Mouse (Mus musculus): ENCODE results near the gene Gpr83. TPM values are rescaled to one million over a fixed set of nuclear protein-coding genes. Genes with fewer than 3 reads are reported as not detected.

Gene Gpr83
- polyA plus RNA-seq, 1 experiment from 2014 or later: 0.07 TPM

- Histone ChIP-seq H3K9me3 (replicated peaks) (no peaks in the 10 kb centered on the region), H3K4me3 (no peak overlapping the region), H3K36me3 (no peaks in the 10 kb centered on the region), H3K27me3 (replicated peaks) (no peaks in the 10 kb centered on the region), H3K4me1 (no peaks in the 10 kb centered on the region), H3K4me2 (no peak overlapping the region), H3K27ac (no peak overlapping the region), H3K9ac (no peak overlapping the region)
- 57% methylated on average over 2 of the region's 2 CpGs for WGBS (ENCODE audit: insufficient replicate concordance)
- ATAC-seq: no peak
These were observed 52.0 kb downstream of the Gpr83 start for GRCm38 (mm10) chr9:14912037-14912436.

- ATAC-seq: no peak
- Histone ChIP-seq H3K9me3 (replicated peaks) (no peaks in the 10 kb centered on the region), H3K4me1 (no peaks in the 10 kb centered on the region), H3K4me2 (no peak overlapping the region), H3K27me3 (replicated peaks) (no peaks in the 10 kb centered on the region), H3K4me3 (no peak overlapping the region), H3K9ac (no peak overlapping the region), H3K36me3 (no peaks in the 10 kb centered on the region), H3K27ac (no peak overlapping the region)
- WGBS (ENCODE audit: insufficient replicate concordance): 85% methylated on average over 2 of the region's 2 CpGs
These were observed 57.7 kb downstream of the Gpr83 start for GRCm38 (mm10) chr9:14917661-14918060.

GRCm38 (mm10) chr9:14918825-14919668, 59.0 kb downstream of the Gpr83 start:
- no peak overlapping the region for H3K4me2 ChIP-seq
- no peak overlapping the region for H3K9ac ChIP-seq
- H3K9me3 ChIP-seq (replicated peaks): no peaks in the 10 kb centered on the region
- H3K27me3 ChIP-seq (replicated peaks): no peaks in the 10 kb centered on the region
- 73% methylated on average over 5 of the region's 5 CpGs for WGBS (ENCODE audit: insufficient replicate concordance)
- H3K36me3 ChIP-seq: no peaks in the 10 kb centered on the region
- no peaks in the 10 kb centered on the region for H3K4me1 ChIP-seq
- H3K4me3 ChIP-seq: no peak overlapping the region
- no peak overlapping the region for H3K27ac ChIP-seq
- no peak for ATAC-seq

Other genes starting within 250 kb of the Gpr83 start
- gene Amotl1, start 215.2 kb upstream of the Gpr83 start, polyA plus RNA-seq (2016; fragmentation: Nextera tagmentation; extraction: Ambion mirVana): 3.4 and 3.9 TPM in 2 replicates
- 0.06 and 0.11 TPM in 2 replicates for gene Piwil4, start 119.5 kb upstream of the Gpr83 start, polyA plus RNA-seq (2016; fragmentation: Nextera tagmentation; extraction: Ambion mirVana)
- 0.72 and 1.1 TPM in 2 replicates for gene Fut4, start 107.8 kb upstream of the Gpr83 start, polyA plus RNA-seq (2016; fragmentation: Nextera tagmentation; extraction: Ambion mirVana)
- gene 1700012B09Rik, start 89.2 kb upstream of the Gpr83 start, polyA plus RNA-seq (2016; fragmentation: Nextera tagmentation; extraction: Ambion mirVana): not detected in 2 replicates
- 26.7 and 31.1 TPM in 2 replicates for gene Mre11a, start 75.6 kb upstream of the Gpr83 start, polyA plus RNA-seq (2016; fragmentation: Nextera tagmentation; extraction: Ambion mirVana)
- 38.4 and 44.0 TPM in 2 replicates for gene Ankrd49, start 75.4 kb upstream of the Gpr83 start, polyA plus RNA-seq (2016; fragmentation: Nextera tagmentation; extraction: Ambion mirVana)
- gene Izumo1r, start 43.7 kb downstream of the Gpr83 start, polyA plus RNA-seq (2016; fragmentation: Nextera tagmentation; extraction: Ambion mirVana): not detected in 2 replicates
- 13.1 and 14.1 TPM in 2 replicates for gene Panx1, start 185.3 kb downstream of the Gpr83 start, polyA plus RNA-seq (2016; fragmentation: Nextera tagmentation; extraction: Ambion mirVana)

All from liver, embryonic 12.5 days (tissue).